Mouse (Mus musculus): ENCODE measurements around the gene Pex1. TPM values are rescaled to one million over a fixed set of nuclear protein-coding genes. Genes with fewer than 3 reads are reported as not detected.

Gene Pex1
- polyA plus RNA-seq, 1 experiment from 2014 or later, result 17.3 TPM

DNA sequence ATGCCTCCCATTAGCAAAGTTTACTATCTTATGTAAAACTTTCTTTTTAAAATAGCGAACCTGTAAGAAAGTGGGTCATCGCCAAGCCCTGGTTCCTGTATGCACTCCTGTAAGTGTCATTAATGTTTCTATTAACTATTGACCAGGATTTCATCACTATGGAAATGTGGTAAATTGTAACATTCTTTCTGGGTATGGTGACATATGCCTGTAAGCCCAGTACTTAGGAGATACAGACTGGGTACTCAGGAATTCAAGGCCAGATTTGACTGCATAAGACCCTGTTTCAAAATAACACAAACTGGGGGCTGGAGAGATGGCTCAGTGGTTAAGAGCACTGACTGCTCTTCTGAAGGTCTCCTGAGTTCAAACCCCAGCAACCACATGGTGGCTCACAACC lies 69.4 kb downstream of the Pex1 start:
- Histone ChIP-seq H3K4me3 (replicated peaks) (no peak overlapping the region), H3K4me1 (no peaks in the 10 kb centered on the region), H3K9me3 (replicated peaks) (no peaks in the 10 kb centered on the region), H3K9ac (no peak overlapping the region), H3K4me2 (replicated peaks) (no peak overlapping the region), H3K27me3 (no peaks in the 10 kb centered on the region), H3K27ac (replicated peaks) (no peak overlapping the region), H3K36me3 (no peaks in the 10 kb centered on the region)
- no peak for ATAC-seq (ENCODE audit: insufficient number of reproducible peaks, low FRiP score, low TSS enrichment, low read depth)
- WGBS, result 97% methylated on average over 2 of the region's 2 CpGs

DNA sequence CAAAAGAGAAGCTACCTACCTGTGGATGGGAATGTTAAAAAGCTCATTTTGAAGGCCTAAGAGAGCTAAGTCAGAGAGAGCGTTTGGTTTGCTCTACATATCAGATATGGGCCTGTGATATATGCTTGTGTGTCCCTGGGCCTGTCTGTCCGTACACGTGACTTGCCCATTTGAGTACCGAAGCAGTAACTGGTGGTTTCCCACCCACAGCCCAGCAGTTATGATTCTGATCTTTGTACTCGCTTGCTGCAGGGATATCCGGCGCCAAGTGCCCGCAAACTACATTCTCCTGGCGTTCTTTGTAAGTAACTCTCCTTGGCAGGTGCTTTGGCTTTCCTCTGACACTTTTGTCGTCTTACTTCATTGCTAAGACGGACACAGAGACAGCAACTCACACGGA lies 70.7 kb downstream of the Pex1 start:
- 58% methylated on average over 12 of the region's 12 CpGs for WGBS
- H3K27me3 ChIP-seq, result no peaks in the 10 kb centered on the region
- no peaks in the 10 kb centered on the region for H3K9me3 ChIP-seq (replicated peaks)
- peak overlapping the region; percentile 48; the same call in 1 of the 2 replicates for H3K27ac ChIP-seq (replicated peaks)
- H3K9ac ChIP-seq, result no peak overlapping the region
- 0 out of 2 replicates have a peak overlapping the region, but pooled peaks have one; percentile 6 for H3K4me2 ChIP-seq (replicated peaks)
- no peaks in the 10 kb centered on the region for H3K4me1 ChIP-seq
- no peak overlapping the region for H3K4me3 ChIP-seq (replicated peaks)
- ATAC-seq (ENCODE audit: insufficient number of reproducible peaks, low FRiP score, low TSS enrichment, low read depth), result no peak
- no peaks in the 10 kb centered on the region for H3K36me3 ChIP-seq

DNA sequence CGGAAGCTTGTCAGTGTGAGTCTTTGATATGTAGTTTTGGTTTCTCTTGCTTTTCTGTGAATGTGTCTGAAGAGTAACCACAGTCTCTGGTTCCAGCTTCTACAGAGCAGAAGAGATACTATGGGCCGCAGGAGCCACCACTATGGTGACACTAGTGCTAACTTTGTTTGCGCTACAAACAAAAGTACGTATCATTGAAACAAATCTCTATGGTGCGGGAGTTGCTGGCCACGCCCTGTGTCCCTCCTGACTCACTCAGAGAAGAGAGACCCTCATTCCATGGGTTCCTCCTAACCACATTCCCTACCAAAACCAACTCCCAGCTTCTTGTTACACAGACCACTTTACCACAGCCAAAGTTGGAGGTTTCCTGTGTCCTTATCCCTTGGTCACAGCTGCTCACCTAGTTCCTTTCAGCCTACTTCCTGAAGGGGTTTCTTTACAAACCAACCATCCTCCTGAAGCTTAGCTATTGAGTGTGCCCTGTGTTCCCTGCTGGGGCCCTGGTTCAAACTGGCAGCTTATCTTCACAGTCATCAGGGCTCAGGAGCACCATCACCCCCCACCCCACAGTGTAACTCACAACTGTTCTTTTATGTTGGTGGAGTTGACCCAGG lies 74.2 kb downstream of the Pex1 start:
- H3K4me3 ChIP-seq (replicated peaks), result no peak overlapping the region
- H3K27me3 ChIP-seq, result no peaks in the 10 kb centered on the region
- H3K36me3 ChIP-seq, result no peaks in the 10 kb centered on the region
- 83% methylated on average over 6 of the region's 6 CpGs for WGBS
- no peak for ATAC-seq (ENCODE audit: insufficient number of reproducible peaks, low FRiP score, low TSS enrichment, low read depth)
- H3K27ac ChIP-seq (replicated peaks), result no peak overlapping the region
- no peak overlapping the region for H3K4me2 ChIP-seq (replicated peaks)
- H3K9ac ChIP-seq, result no peak overlapping the region
- H3K9me3 ChIP-seq (replicated peaks), result no peaks in the 10 kb centered on the region
- H3K4me1 ChIP-seq, result no peaks in the 10 kb centered on the region

Small RNA genes within 50 kb of the gene (microRNA-seq; reads per million reads assigned to microRNA genes)
- not detected for gene Gm26238 (ENCODE audit: borderline number of aligned reads)

Other genes starting within 250 kb of the Pex1 start
- 24.7 and 26.9 TPM in 2 replicates for gene Fam133b, start 52.2 kb upstream of the Pex1 start, polyA plus RNA-seq (2015; fragmentation: Nextera tagmentation; extraction: Ambion mirVana)
- 2.3 and 2.8 TPM in 2 replicates for gene 1700109H08Rik, start 24.5 kb upstream of the Pex1 start, polyA plus RNA-seq (2015; fragmentation: Nextera tagmentation; extraction: Ambion mirVana)
- 11.9 and 13.0 TPM in 2 replicates for gene Rbm48, start 519 bp downstream of the Pex1 start, polyA plus RNA-seq (2015; fragmentation: Nextera tagmentation; extraction: Ambion mirVana)
- not detected in 2 replicates for gene Tmbim7, start 55.1 kb downstream of the Pex1 start, polyA plus RNA-seq (2015; fragmentation: Nextera tagmentation; extraction: Ambion mirVana)
- gene Gatad1, start 61.1 kb downstream of the Pex1 start, polyA plus RNA-seq (2015; fragmentation: Nextera tagmentation; extraction: Ambion mirVana), result 51.2 and 56.6 TPM in 2 replicates
- 9.0 and 10.9 TPM in 2 replicates for gene Ankib1, start 206.9 kb downstream of the Pex1 start, polyA plus RNA-seq (2015; fragmentation: Nextera tagmentation; extraction: Ambion mirVana)
- 41.5 and 43.3 TPM in 2 replicates for gene Krit1, start 207.1 kb downstream of the Pex1 start, polyA plus RNA-seq (2015; fragmentation: Nextera tagmentation; extraction: Ambion mirVana)
- 0.09 and 0.11 TPM in 2 replicates for gene Lrrd1, start 249.1 kb downstream of the Pex1 start, polyA plus RNA-seq (2015; fragmentation: Nextera tagmentation; extraction: Ambion mirVana)